Mouse (Mus musculus): Measurements from ENCODE around the gene Capn8. TPM values are rescaled to one million over a fixed set of nuclear protein-coding genes. Genes with fewer than 3 reads are reported as not detected.

The Capn8 gene
- polyA plus RNA-seq, 1 experiment from 2014 or later: not detected

DNA sequence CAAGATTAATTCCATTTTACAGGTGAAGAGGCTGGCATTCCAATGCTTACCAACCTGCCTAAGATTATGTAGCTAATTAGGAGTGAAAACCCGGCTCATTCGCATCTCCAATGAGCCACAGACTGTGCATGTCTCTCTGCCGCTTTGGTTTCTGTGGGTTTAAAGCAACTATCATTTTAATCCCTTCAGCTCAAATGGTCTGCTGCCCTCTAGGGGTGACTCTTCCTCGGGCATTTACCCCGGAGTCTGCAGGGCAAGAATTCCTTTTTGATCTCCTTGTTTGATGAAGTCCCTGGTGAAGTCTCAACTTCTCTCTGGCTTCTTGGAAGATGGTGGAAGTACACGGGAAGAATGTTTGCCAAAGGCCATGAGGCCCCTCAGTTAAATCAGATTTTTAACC, 93.0 kb downstream of the Capn8 start:
- no peaks in the 10 kb centered on the region for H3K9me3 ChIP-seq
- H3K4me1 ChIP-seq (replicated peaks): no peaks in the 10 kb centered on the region
- no peak overlapping the region for H3K4me2 ChIP-seq
- H3K27me3 ChIP-seq: no peaks in the 10 kb centered on the region
- ATAC-seq (ENCODE audit: insufficient number of reproducible peaks, insufficient read depth, low FRiP score, low TSS enrichment, low read depth): no peak
- H3K4me3 ChIP-seq (replicated peaks): no peak overlapping the region
- H3K36me3 ChIP-seq: no peaks in the 10 kb centered on the region
- no peak overlapping the region for H3K9ac ChIP-seq (replicated peaks)
- no peak overlapping the region for H3K27ac ChIP-seq
- WGBS: 32% methylated on average over 6 of the region's 6 CpGs

DNA sequence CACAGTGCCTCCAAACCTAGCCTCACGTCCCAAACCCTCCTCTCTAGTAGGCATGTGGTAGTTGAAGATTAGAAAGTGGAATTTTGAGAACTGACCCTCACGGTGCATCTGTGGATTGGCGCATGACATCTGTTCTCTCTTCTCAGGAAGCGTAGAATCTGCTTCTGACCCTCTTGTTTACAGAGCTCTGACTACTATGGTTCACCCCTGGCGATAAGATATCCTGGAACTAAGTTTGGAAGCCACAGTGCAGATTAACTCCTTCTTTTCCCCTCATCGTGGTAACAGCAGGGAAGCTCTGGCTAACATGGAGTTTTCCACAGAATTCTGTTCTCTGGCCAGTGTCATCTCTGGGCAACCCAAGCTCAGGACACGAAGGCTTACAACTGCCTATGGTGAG, 95.6 kb downstream of the Capn8 start:
- no peak for ATAC-seq (ENCODE audit: insufficient number of reproducible peaks, insufficient read depth, low FRiP score, low TSS enrichment, low read depth)
- H3K9me3 ChIP-seq: no peaks in the 10 kb centered on the region
- no peaks in the 10 kb centered on the region for H3K36me3 ChIP-seq
- WGBS: 79% methylated on average over 7 of the region's 7 CpGs
- H3K4me2 ChIP-seq: no peak overlapping the region
- no peak overlapping the region for H3K9ac ChIP-seq (replicated peaks)
- H3K27ac ChIP-seq: no peak overlapping the region
- no peaks in the 10 kb centered on the region for H3K27me3 ChIP-seq
- no peak overlapping the region for H3K4me3 ChIP-seq (replicated peaks)
- no peaks in the 10 kb centered on the region for H3K4me1 ChIP-seq (replicated peaks)

GRCm38 (mm10) chr1:182663671-182664070, 98.9 kb downstream of the Capn8 start:
- 78% methylated on average over 11 of the region's 11 CpGs for WGBS
- H3K36me3 ChIP-seq: no peaks in the 10 kb centered on the region
- no peak overlapping the region for H3K4me3 ChIP-seq (replicated peaks)
- no peak for ATAC-seq (ENCODE audit: insufficient number of reproducible peaks, insufficient read depth, low FRiP score, low TSS enrichment, low read depth)
- H3K9me3 ChIP-seq: no peaks in the 10 kb centered on the region
- no peak overlapping the region for H3K4me2 ChIP-seq
- H3K27me3 ChIP-seq: no peaks in the 10 kb centered on the region
- H3K4me1 ChIP-seq (replicated peaks): no peaks in the 10 kb centered on the region
- no peak overlapping the region for H3K27ac ChIP-seq
- H3K9ac ChIP-seq (replicated peaks): no peak overlapping the region

DNA sequence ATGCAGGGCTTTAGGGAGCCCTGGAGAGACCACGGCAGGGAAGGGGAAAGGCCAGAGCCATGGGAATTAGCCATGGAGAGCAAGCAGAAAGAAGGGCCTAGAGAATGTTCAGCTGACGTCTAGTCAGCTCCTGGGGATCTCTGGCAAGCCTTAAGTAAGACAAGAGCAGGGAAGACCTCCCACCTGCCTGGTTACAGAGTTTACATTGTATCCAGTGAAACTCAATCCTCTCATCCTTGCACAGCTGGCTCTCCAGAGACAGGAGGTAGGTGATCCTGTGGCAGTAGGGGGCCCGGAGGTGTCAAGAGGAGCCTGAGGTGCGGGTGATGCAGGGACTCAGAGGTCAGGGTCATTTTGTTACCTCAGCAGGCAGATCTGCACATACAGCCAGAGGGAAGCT, 100.0 kb downstream of the Capn8 start:
- WGBS: 40% methylated on average over 4 of the region's 4 CpGs
- Histone ChIP-seq H3K36me3 (no peaks in the 10 kb centered on the region), H3K4me1 (replicated peaks) (peaks cover 4% of the 10 kb centered on the region), H3K27ac (no peak overlapping the region), H3K4me2 (no peak overlapping the region), H3K9ac (replicated peaks) (no peak overlapping the region), H3K9me3 (no peaks in the 10 kb centered on the region), H3K4me3 (replicated peaks) (no peak overlapping the region), H3K27me3 (no peaks in the 10 kb centered on the region)
- ATAC-seq (ENCODE audit: insufficient number of reproducible peaks, insufficient read depth, low FRiP score, low TSS enrichment, low read depth): no peak

DNA sequence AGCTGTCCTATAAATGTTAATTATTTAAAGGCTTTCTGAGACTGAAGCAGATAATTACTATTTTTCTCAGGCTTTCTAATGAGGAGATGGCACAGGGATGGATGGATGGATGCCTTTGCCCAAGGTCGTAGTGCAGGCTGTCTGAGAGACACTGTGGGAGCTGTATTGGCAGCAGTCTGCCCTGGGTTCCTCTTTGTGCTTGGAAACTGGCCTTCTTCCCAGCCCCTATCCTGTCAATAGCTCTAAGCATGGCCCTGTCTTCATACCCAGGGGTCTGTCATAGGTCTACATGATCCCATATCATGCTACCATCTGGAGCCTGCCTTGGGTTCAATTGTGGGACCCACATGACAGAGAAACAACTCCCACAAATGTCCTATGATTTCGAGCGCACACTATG, 102.5 kb downstream of the Capn8 start:
- no peaks in the 10 kb centered on the region for H3K36me3 ChIP-seq
- H3K4me2 ChIP-seq: no peak overlapping the region
- H3K27me3 ChIP-seq: no peaks in the 10 kb centered on the region
- H3K9ac ChIP-seq (replicated peaks): no peak overlapping the region
- H3K4me1 ChIP-seq (replicated peaks): peaks cover 21% of the 10 kb centered on the region
- H3K27ac ChIP-seq: no peak overlapping the region
- H3K9me3 ChIP-seq: no peaks in the 10 kb centered on the region
- WGBS: 92% methylated on average over 3 of the region's 3 CpGs
- no peak for ATAC-seq (ENCODE audit: insufficient number of reproducible peaks, insufficient read depth, low FRiP score, low TSS enrichment, low read depth)
- H3K4me3 ChIP-seq (replicated peaks): no peak overlapping the region

DNA sequence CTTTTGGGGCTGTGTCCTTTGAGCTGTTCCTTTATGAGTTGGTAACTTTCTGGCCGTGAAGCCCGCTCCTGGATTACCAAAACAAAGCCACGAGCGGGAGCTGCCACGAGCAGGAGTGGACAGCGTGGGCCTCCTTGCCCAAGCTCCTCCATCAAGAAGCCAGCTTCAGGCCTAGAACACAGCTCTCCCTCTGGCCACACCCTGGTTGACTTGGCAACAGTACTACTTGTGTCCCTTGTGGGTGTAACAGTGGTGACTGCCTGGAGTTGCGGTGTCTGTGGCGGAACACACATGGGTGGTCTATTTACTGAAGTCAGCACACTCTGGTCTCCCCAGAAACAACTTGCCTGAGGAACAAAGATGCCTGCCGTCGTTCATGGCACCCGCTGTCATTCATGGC, 104.9 kb downstream of the Capn8 start:
- H3K36me3 ChIP-seq: no peaks in the 10 kb centered on the region
- WGBS: 79% methylated on average over 11 of the region's 11 CpGs
- H3K4me2 ChIP-seq: no peak overlapping the region
- H3K9me3 ChIP-seq: no peaks in the 10 kb centered on the region
- H3K4me3 ChIP-seq (replicated peaks): no peak overlapping the region
- H3K9ac ChIP-seq (replicated peaks): no peak overlapping the region
- ATAC-seq (ENCODE audit: insufficient number of reproducible peaks, insufficient read depth, low FRiP score, low TSS enrichment, low read depth): no peak
- H3K4me1 ChIP-seq (replicated peaks): peaks cover 21% of the 10 kb centered on the region
- no peaks in the 10 kb centered on the region for H3K27me3 ChIP-seq
- H3K27ac ChIP-seq: peak overlapping the region; percentile 70

DNA sequence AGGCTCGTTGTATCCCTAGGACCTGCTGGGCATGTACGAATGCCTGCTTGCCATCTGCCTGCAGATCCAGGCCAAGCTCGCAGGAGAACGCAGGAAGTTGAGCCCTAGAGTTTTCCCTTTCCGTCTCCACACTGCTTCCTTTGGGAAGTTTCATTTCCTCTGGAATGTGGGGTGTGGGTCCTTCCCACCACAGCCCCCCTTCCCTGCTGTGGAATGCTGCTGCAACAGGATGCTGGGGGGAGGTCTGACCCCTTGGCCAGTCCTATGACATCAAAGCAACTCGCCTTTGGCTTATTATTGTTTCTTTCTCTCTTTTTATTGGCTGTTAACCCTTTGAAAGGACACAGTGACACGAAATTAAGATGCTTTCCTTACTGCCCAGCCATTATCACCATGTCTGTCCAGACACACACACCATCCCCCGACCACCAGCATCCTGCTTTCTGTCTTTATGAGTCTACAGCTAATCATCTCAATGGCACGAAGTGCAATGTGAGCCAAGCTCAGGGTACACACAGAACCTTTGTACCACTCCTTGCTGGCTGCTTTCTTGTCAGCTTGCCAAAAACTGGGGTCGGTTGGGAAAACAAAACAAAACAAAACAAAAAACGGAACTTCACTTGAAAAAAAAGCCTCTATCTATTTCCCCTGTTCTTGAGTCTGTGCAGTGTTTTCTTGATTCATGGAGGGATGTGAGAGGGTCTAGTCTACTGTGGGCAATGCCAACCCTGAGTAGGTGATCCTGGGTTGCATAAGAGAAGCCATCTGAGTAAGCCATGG, 105.9 kb downstream of the Capn8 start:
- H3K27me3 ChIP-seq: no peaks in the 10 kb centered on the region
- no peak overlapping the region for H3K9ac ChIP-seq (replicated peaks)
- no peaks in the 10 kb centered on the region for H3K9me3 ChIP-seq
- no peaks in the 10 kb centered on the region for H3K36me3 ChIP-seq
- 13% methylated on average over 11 of the region's 11 CpGs for WGBS
- peak overlapping the region; percentile 70 for H3K27ac ChIP-seq
- no peak overlapping the region for H3K4me3 ChIP-seq (replicated peaks)
- peaks cover 28% of the 10 kb centered on the region for H3K4me1 ChIP-seq (replicated peaks)
- H3K4me2 ChIP-seq: peak overlapping the region; percentile 25
- peak; percentile 33; the same call in 1 of the 2 replicates for ATAC-seq (ENCODE audit: insufficient number of reproducible peaks, insufficient read depth, low FRiP score, low TSS enrichment, low read depth)

DNA sequence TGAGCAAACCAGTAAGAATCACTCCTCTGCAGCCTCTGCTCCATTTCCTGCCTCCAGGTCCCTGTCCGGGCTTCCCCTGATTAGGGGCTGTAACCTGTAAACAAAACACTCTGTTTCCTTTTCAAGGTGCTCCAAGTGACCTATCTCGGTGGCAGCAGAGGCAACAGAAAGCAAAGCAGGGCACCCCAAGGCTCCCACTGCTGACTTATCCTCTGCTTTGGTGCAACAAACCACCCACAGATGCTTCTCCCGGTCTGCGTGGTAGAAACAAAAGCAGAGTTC, 106.5 kb downstream of the Capn8 start:
- Histone ChIP-seq H3K9me3 (no peaks in the 10 kb centered on the region), H3K4me1 (replicated peaks) (peaks cover 29% of the 10 kb centered on the region), H3K27ac (peak overlapping the region; percentile 70), H3K4me3 (replicated peaks) (no peak overlapping the region), H3K4me2 (no peak overlapping the region), H3K27me3 (no peaks in the 10 kb centered on the region), H3K36me3 (no peaks in the 10 kb centered on the region), H3K9ac (replicated peaks) (no peak overlapping the region)
- no peak for ATAC-seq (ENCODE audit: insufficient number of reproducible peaks, insufficient read depth, low FRiP score, low TSS enrichment, low read depth)
- 31% methylated on average over 4 of the region's 4 CpGs for WGBS

DNA sequence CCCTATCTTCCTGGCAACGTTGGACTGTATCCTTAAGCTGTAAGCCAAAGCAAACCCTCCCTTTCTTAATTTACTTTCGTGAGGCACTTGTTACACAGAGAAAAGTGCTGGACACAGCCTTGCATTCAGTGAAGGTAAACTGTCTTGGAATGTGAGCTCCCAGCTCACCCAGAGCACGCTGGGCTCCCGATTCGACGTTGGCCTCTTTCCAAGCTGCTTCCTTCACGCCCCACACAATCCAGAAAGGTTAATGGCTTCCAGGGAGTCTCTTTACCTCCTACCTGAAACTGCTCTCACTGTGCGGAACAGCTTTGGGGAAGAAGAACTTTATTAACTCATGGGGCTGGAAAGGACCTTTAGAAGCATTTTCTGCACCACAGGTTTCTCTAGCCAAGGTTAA, 110.5 kb downstream of the Capn8 start:
- WGBS: 65% methylated on average over 8 of the region's 8 CpGs
- Histone ChIP-seq H3K4me2 (no peak overlapping the region), H3K9ac (replicated peaks) (no peak overlapping the region), H3K36me3 (no peaks in the 10 kb centered on the region), H3K4me1 (replicated peaks) (peaks cover 33% of the 10 kb centered on the region), H3K9me3 (no peaks in the 10 kb centered on the region), H3K27ac (peak overlapping the region; percentile 41; the same call in 1 of the 2 replicates), H3K27me3 (peaks cover 3% of the 10 kb centered on the region; the same call in 1 of the 2 replicates), H3K4me3 (replicated peaks) (no peak overlapping the region)
- ATAC-seq (ENCODE audit: insufficient number of reproducible peaks, insufficient read depth, low FRiP score, low TSS enrichment, low read depth): no peak

- H3K4me3 ChIP-seq (replicated peaks): no peak overlapping the region
- no peak overlapping the region for H3K27ac ChIP-seq
- H3K36me3 ChIP-seq: no peaks in the 10 kb centered on the region
- WGBS: 96% methylated on average over 17 of the region's 17 CpGs
- peaks cover 3% of the 10 kb centered on the region; the same call in 1 of the 2 replicates for H3K27me3 ChIP-seq
- H3K9me3 ChIP-seq: no peaks in the 10 kb centered on the region
- peaks cover 30% of the 10 kb centered on the region for H3K4me1 ChIP-seq (replicated peaks)
- no peak overlapping the region for H3K4me2 ChIP-seq
- ATAC-seq (ENCODE audit: insufficient number of reproducible peaks, insufficient read depth, low FRiP score, low TSS enrichment, low read depth): no peak
- H3K9ac ChIP-seq (replicated peaks): no peak overlapping the region
Measured at GRCm38 (mm10) chr1:182678151-182678550, 113.3 kb downstream of the Capn8 start.

DNA sequence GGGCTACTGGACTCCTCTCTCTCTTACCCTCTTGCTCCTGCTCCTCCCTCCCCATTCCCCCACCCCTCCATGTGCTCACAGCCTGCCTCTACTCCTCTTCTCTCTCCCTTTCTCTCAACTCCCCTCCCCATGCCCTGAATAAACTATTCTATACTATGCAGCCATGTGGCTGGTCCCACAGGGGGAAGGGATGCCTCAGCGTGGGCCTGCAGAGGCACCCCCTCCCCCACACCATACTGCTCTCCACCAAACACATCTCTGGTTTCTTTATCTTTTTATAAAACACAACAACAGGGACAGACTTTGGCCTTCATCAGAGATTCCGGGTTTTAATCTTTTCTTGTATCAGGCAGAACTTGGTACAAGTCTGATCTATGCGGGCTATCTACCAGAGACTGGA, 114.4 kb downstream of the Capn8 start:
- Histone ChIP-seq H3K9ac (replicated peaks) (no peak overlapping the region), H3K4me2 (no peak overlapping the region), H3K27ac (peak overlapping the region; percentile 17; the same call in 1 of the 2 replicates), H3K36me3 (no peaks in the 10 kb centered on the region), H3K27me3 (peaks cover 3% of the 10 kb centered on the region; the same call in 1 of the 2 replicates), H3K9me3 (no peaks in the 10 kb centered on the region), H3K4me1 (replicated peaks) (peaks cover 30% of the 10 kb centered on the region), H3K4me3 (replicated peaks) (no peak overlapping the region)
- 66% methylated on average over 3 of the region's 3 CpGs for WGBS
- no peak for ATAC-seq (ENCODE audit: insufficient number of reproducible peaks, insufficient read depth, low FRiP score, low TSS enrichment, low read depth)

DNA sequence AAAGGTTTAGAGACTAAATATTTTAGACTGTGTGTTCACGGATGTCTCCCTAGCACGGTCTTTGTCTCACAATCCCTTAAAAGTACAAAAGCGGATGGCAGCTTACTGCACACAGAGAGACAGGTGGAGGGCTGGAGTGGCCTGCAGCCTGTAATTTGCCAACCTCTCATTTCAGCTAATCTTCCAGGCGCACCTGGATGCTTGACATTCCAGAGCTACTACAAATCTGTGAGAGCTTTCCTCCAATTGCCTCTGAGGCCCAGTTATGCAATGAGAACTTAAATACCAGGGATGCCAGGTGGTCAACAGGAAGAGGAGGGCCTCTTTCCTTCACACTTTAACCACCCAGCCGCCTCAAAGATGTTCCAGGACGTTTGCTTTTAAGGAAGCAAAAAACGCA, 114.8 kb downstream of the Capn8 start:
- WGBS: 62% methylated on average over 7 of the region's 7 CpGs
- Histone ChIP-seq H3K27me3 (peaks cover 3% of the 10 kb centered on the region; the same call in 1 of the 2 replicates), H3K9me3 (no peaks in the 10 kb centered on the region), H3K4me1 (replicated peaks) (peaks cover 30% of the 10 kb centered on the region), H3K4me2 (no peak overlapping the region), H3K36me3 (no peaks in the 10 kb centered on the region), H3K4me3 (replicated peaks) (no peak overlapping the region), H3K9ac (replicated peaks) (no peak overlapping the region), H3K27ac (peak overlapping the region; percentile 59; the same call in 1 of the 2 replicates)
- no peak for ATAC-seq (ENCODE audit: insufficient number of reproducible peaks, insufficient read depth, low FRiP score, low TSS enrichment, low read depth)

Data from limb, embryonic 12.5 days (tissue).